ENCODE assay signal across 11 mouse cellular contexts in genomic region chr19:9073776-9074411, GRCm38 (mm10). TPM values are rescaled to one million over a fixed set of nuclear protein-coding genes. Genes with fewer than 3 reads are reported as not detected.
DNase-seq lines count a peak whose midpoint lies in the region; ATAC-seq lines count a peak whose summit lies in the region.
"Had no signal": no experiment of that assay in that cellular context is flagged by ENCODE, and none has a peak within 500 bp of the region (broad histone marks: within the 10 kb centered on the region; RNA-seq: fewer than 3 reads in every experiment).

No protein-coding gene starts in this region.

- no peak overlapping the region for H3K4me2 ChIP-seq in lung, embryonic 15.5 days
- H3K4me2 ChIP-seq in embryonic facial prominence, embryonic 14.5 days (ENCODE audit: low read depth, low read length), result no peak overlapping the region
- no peak overlapping the region for H3K4me2 ChIP-seq in kidney, embryonic 15.5 days
- no peak overlapping the region for H3K4me2 ChIP-seq in neural tube, embryonic 15.5 days
- H3K4me2 ChIP-seq: limb, embryonic 13.5 days had no signal

- no peak overlapping the region for H3K4me3 ChIP-seq in lung, embryonic 15.5 days
- no peak overlapping the region for H3K4me3 ChIP-seq in embryonic facial prominence, embryonic 14.5 days (ENCODE audit: low read depth, low read length)
- H3K4me3 ChIP-seq in kidney, embryonic 15.5 days (replicated peaks), result no peak overlapping the region
- no peak overlapping the region for H3K4me3 ChIP-seq in neural tube, embryonic 15.5 days (replicated peaks)
- H3K4me3 ChIP-seq: limb, embryonic 13.5 days had no signal

- no peaks in the 10 kb centered on the region for H3K27me3 ChIP-seq in lung, embryonic 15.5 days
- no peaks in the 10 kb centered on the region for H3K27me3 ChIP-seq in embryonic facial prominence, embryonic 14.5 days (replicated peaks; ENCODE audit: control insufficient read depth, insufficient read depth, low read length)
- no peaks in the 10 kb centered on the region for H3K27me3 ChIP-seq in kidney, embryonic 15.5 days
- no peaks in the 10 kb centered on the region for H3K27me3 ChIP-seq in neural tube, embryonic 15.5 days (replicated peaks)
- H3K27me3 ChIP-seq: limb, embryonic 13.5 days had no signal

- H3K27ac ChIP-seq in lung, embryonic 15.5 days, result peak overlapping the region; percentile 60
- H3K27ac ChIP-seq in embryonic facial prominence, embryonic 14.5 days (replicated peaks; ENCODE audit: low read depth, low read length), result no peak overlapping the region
- peak overlapping the region; percentile 52; the same call in 1 of the 2 replicates for H3K27ac ChIP-seq in kidney, embryonic 15.5 days
- H3K27ac ChIP-seq in neural tube, embryonic 15.5 days (replicated peaks), result no peak overlapping the region
- H3K27ac ChIP-seq: limb, embryonic 13.5 days had no signal

- no peaks in the 10 kb centered on the region for H3K36me3 ChIP-seq in lung, embryonic 15.5 days
- H3K36me3 ChIP-seq in embryonic facial prominence, embryonic 14.5 days (ENCODE audit: control insufficient read depth, insufficient read depth, low read length), result no peaks in the 10 kb centered on the region
- H3K36me3 ChIP-seq in kidney, embryonic 15.5 days, result no peaks in the 10 kb centered on the region
- no peaks in the 10 kb centered on the region for H3K36me3 ChIP-seq in neural tube, embryonic 15.5 days
- H3K36me3 ChIP-seq: limb, embryonic 13.5 days had no signal

- H3K9me3 ChIP-seq in lung, embryonic 15.5 days, result no peaks in the 10 kb centered on the region
- H3K9me3 ChIP-seq in embryonic facial prominence, embryonic 14.5 days (ENCODE audit: control insufficient read depth, low read length), result no peaks in the 10 kb centered on the region
- H3K9me3 ChIP-seq in kidney, embryonic 15.5 days (replicated peaks), result no peaks in the 10 kb centered on the region
- H3K9me3 ChIP-seq in neural tube, embryonic 15.5 days (replicated peaks), result no peaks in the 10 kb centered on the region
- H3K9me3 ChIP-seq: limb, embryonic 13.5 days had no signal

- no peak for ATAC-seq in lung, embryonic 15.5 days (ENCODE audit: borderline replicate concordance, extremely low read depth, low FRiP score, low TSS enrichment)
- ATAC-seq in embryonic facial prominence, embryonic 14.5 days (ENCODE audit: low read depth), result no peak
- no peak for ATAC-seq in kidney, embryonic 15.5 days (replicated peaks; ENCODE audit: low FRiP score)
- ATAC-seq in neural tube, embryonic 15.5 days (ENCODE audit: low FRiP score), result no peak
- no peak for ATAC-seq in cerebellum, adult (ENCODE audit: insufficient number of reproducible peaks, low FRiP score, low TSS enrichment)
- ATAC-seq: forebrain, embryonic 14.5 days had no signal

- H3K9ac ChIP-seq in lung, embryonic 15.5 days, result no peak overlapping the region
- H3K9ac ChIP-seq in embryonic facial prominence, embryonic 14.5 days (ENCODE audit: low read depth, low read length), result no peak overlapping the region
- H3K9ac ChIP-seq in kidney, embryonic 15.5 days, result no peak overlapping the region
- no peak overlapping the region for H3K9ac ChIP-seq in neural tube, embryonic 15.5 days (replicated peaks)
- H3K9ac ChIP-seq: limb, embryonic 13.5 days had no signal

- WGBS in lung, embryonic 15.5 days, result 55% methylated on average over 12 of the region's 12 CpGs
- 62% methylated on average over 12 of the region's 12 CpGs for WGBS in embryonic facial prominence, embryonic 14.5 days
- 63% methylated on average over 12 of the region's 12 CpGs for WGBS in kidney, embryonic 15.5 days
- 78% methylated on average over 12 of the region's 12 CpGs for WGBS in neural tube, embryonic 15.5 days

- DNase-seq in lung, postnatal 14 days, result no peak
- DNase-seq in embryonic facial prominence, embryonic 14.5 days (ENCODE audit: low spot score), result peak; percentile 30
- DNase-seq in frontal cortex, postnatal 10 days (ENCODE audit: low spot score in 2 of 2), result no peak
- DNase-seq: cerebellum, adult 9-10 months; thymus, postnatal 36 days had no signal

- peaks cover 50% of the 10 kb centered on the region for H3K4me1 ChIP-seq in lung, embryonic 15.5 days
- H3K4me1 ChIP-seq in embryonic facial prominence, embryonic 14.5 days (ENCODE audit: control insufficient read depth, insufficient read depth, low read length), result peaks cover 29% of the 10 kb centered on the region
- H3K4me1 ChIP-seq in kidney, embryonic 15.5 days, result peaks cover 38% of the 10 kb centered on the region
- peaks cover 23% of the 10 kb centered on the region for H3K4me1 ChIP-seq in neural tube, embryonic 15.5 days

RNA-seq across cellular contexts. Expression of gene Scgb1a1, which starts 13.9 kb away (rescaled TPM):
- polyA plus RNA-seq in lung, embryonic 15.5 days (2015; fragmentation: Nextera tagmentation; extraction: Ambion mirVana), result 5.1 and 8.7 TPM in 2 replicates
- not detected in 2 replicates for polyA plus RNA-seq in embryonic facial prominence, embryonic 14.5 days (2014; fragmentation: Nextera tagmentation; extraction: Ambion mirVana)
- not detected in 2 replicates for polyA plus RNA-seq in kidney, embryonic 15.5 days (2015; fragmentation: Nextera tagmentation; extraction: Ambion mirVana)
- polyA plus RNA-seq in neural tube, embryonic 15.5 days (2015; fragmentation: Nextera tagmentation; extraction: Ambion mirVana), result not detected in 2 replicates
- polyA plus RNA-seq: forebrain, embryonic 14.5 days; limb, embryonic 13.5 days had no signal

Comparison
In these comparisons a context has a peak if more than half of its experiments do, and no peak if none do; other contexts are left out.
1. H3K27ac ChIP-seq: peak in lung, embryonic 15.5 days (single experiment) and kidney, embryonic 15.5 days (single experiment); none in embryonic facial prominence, embryonic 14.5 days (single experiment) and neural tube, embryonic 15.5 days (single experiment).